Mouse (Mus musculus): ENCODE data around the gene Spock1. TPM values are rescaled to one million over a fixed set of nuclear protein-coding genes. Genes with fewer than 3 reads are reported as not detected.

Gene Spock1
- polyA plus RNA-seq, 1 experiment = not detected

DNA sequence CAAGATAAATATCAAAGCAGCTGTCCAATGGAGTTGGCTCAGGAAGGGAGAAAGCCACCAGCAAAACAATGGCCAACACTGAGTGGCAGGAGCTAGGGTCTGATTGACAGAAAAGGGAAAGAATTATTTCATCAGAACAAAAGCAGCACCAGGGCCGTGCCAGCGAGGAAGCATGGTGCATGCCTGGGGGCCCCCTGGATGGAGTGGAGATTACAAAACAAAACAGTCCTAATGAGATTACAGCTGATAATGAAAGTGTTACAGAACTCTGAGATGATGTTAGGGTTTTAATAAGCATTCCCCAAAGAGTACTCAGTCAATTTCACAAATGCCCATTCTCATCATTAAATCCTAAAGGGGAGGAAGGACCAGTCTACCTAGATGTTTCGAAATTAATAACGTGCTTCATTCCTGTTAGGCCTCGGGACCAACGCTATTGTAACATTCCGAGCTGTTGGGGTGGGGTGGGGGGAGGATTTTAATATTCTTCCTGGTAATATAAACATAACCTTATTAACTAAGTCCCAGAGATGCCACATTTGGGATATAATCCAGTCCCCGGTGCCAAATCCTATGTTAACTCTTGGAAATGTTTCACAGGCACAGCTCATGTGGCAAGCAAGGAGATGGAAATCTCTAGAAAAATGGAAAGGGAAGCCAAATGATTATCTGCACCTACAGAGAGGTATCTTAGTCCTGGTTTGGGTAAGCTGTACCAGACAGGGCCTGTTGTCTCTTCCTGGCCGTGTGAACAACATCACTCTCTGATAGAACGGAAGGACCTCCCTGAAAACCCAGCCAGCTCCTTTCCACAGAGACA is 271.7 kb downstream of the Spock1 start:
- 75% methylated on average over 10 of the region's 10 CpGs for WGBS
- Histone ChIP-seq H3K4me3 (ENCODE audit: extremely low read depth, insufficient read depth, insufficient read length) (no peak overlapping the region), H3K36me3 (ENCODE audit: control insufficient read depth, insufficient read depth, low read length) (no peaks in the 10 kb centered on the region), H3K27me3 (ENCODE audit: control insufficient read depth, insufficient read depth, low read length) (no peaks in the 10 kb centered on the region), H3K27ac (ENCODE audit: insufficient read depth, low read length) (no peak overlapping the region), H3K4me1 (ENCODE audit: control insufficient read depth, insufficient read depth, insufficient read length) (no peaks in the 10 kb centered on the region)
- no peak for DNase-seq (ENCODE audit: low read depth in 1 of 2, low spot score in 2 of 2)
- TF ChIP-seq POLR2A (IDR thresholded peaks at IDR 0.05; ENCODE audit: low read depth, low read length) (no peak), CTCF (IDR thresholded peaks at IDR 0.05; ENCODE audit: extremely low read depth, insufficient read depth, insufficient read length, insufficient replicate concordance) (no peak)

DNA sequence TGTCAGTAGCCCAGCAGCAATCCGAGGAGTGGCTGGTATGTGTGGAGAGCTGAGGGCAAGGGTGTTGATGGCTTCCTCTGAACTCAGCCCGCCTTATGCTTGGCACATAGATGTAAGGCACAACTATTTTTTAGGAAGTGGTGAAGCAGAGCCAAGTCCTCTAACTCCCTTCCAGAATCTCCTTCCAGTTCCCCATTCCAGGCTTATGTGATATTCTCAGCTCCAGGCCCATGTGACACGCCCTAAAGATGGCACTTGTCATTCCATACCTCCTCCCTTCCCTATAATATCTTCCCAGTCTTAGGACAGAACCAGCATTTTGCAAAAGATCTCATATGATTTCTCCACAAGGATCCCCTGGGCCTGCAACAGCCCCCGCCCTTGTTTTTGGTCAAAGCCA is 277.6 kb downstream of the Spock1 start:
- 74% methylated on average over 4 of the region's 4 CpGs for WGBS
- H3K27me3 ChIP-seq (ENCODE audit: control insufficient read depth, insufficient read depth, low read length) = no peaks in the 10 kb centered on the region
- no peak for DNase-seq (ENCODE audit: low read depth in 1 of 2, low spot score in 2 of 2)
- TF ChIP-seq POLR2A (IDR thresholded peaks at IDR 0.05; ENCODE audit: low read depth, low read length) (no peak), CTCF (IDR thresholded peaks at IDR 0.05; ENCODE audit: extremely low read depth, insufficient read depth, insufficient read length, insufficient replicate concordance) (no peak)
- H3K36me3 ChIP-seq (ENCODE audit: control insufficient read depth, insufficient read depth, low read length) = no peaks in the 10 kb centered on the region
- no peak overlapping the region for H3K27ac ChIP-seq (ENCODE audit: insufficient read depth, low read length)
- no peaks in the 10 kb centered on the region for H3K4me1 ChIP-seq (ENCODE audit: control insufficient read depth, insufficient read depth, insufficient read length)
- no peak overlapping the region for H3K4me3 ChIP-seq (ENCODE audit: extremely low read depth, insufficient read depth, insufficient read length)

DNA sequence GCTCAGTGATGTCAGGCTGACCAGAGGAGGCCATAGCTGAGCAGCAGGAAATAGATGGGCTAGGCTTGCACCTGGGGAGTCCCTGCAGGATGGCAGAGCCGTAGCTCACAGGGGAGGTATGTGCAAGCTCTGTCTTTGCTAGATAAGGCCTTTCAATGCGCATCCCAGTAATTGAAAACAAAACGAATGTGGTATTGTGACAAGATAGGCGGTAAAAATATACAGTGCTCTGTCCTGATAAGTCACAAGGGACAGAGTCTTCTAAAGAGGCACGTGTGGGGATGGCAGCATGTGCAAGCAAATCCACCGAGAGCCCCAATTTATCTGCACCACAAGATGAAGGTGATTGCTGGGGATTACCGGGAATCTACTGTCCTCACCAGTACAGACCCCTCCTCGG is 279.9 kb downstream of the Spock1 start:
- WGBS = 76% methylated on average over 8 of the region's 8 CpGs

GRCm38 (mm10) chr13:57626434-57626833 is 281.7 kb downstream of the Spock1 start:
- Histone ChIP-seq H3K27ac (ENCODE audit: insufficient read depth, low read length) (no peak overlapping the region), H3K4me3 (ENCODE audit: extremely low read depth, insufficient read depth, insufficient read length) (no peak overlapping the region), H3K36me3 (ENCODE audit: control insufficient read depth, insufficient read depth, low read length) (no peaks in the 10 kb centered on the region), H3K4me1 (ENCODE audit: control insufficient read depth, insufficient read depth, insufficient read length) (no peaks in the 10 kb centered on the region), H3K27me3 (ENCODE audit: control insufficient read depth, insufficient read depth, low read length) (no peaks in the 10 kb centered on the region)
- DNase-seq (ENCODE audit: low read depth in 1 of 2, low spot score in 2 of 2) = no peak
- 89% methylated on average over 9 of the region's 9 CpGs for WGBS
- TF ChIP-seq CTCF (IDR thresholded peaks at IDR 0.05; ENCODE audit: extremely low read depth, insufficient read depth, insufficient read length, insufficient replicate concordance) (no peak), POLR2A (IDR thresholded peaks at IDR 0.05; ENCODE audit: low read depth, low read length) (no peak)

More for the DNA sequence above, 279.9 kb downstream of the Spock1 start:
- no peaks in the 10 kb centered on the region for H3K4me1 ChIP-seq (ENCODE audit: control insufficient read depth, insufficient read depth, insufficient read length)
- H3K36me3 ChIP-seq (ENCODE audit: control insufficient read depth, insufficient read depth, low read length) = no peaks in the 10 kb centered on the region
- no peak overlapping the region for H3K27ac ChIP-seq (ENCODE audit: insufficient read depth, low read length)
- no peak for DNase-seq (ENCODE audit: low read depth in 1 of 2, low spot score in 2 of 2)
- no peaks in the 10 kb centered on the region for H3K27me3 ChIP-seq (ENCODE audit: control insufficient read depth, insufficient read depth, low read length)
- H3K4me3 ChIP-seq (ENCODE audit: extremely low read depth, insufficient read depth, insufficient read length) = no peak overlapping the region
- no peak for TF ChIP-seq CTCF (IDR thresholded peaks at IDR 0.05; ENCODE audit: extremely low read depth, insufficient read depth, insufficient read length, insufficient replicate concordance)
- no peak for TF ChIP-seq POLR2A (IDR thresholded peaks at IDR 0.05; ENCODE audit: low read depth, low read length)

DNA sequence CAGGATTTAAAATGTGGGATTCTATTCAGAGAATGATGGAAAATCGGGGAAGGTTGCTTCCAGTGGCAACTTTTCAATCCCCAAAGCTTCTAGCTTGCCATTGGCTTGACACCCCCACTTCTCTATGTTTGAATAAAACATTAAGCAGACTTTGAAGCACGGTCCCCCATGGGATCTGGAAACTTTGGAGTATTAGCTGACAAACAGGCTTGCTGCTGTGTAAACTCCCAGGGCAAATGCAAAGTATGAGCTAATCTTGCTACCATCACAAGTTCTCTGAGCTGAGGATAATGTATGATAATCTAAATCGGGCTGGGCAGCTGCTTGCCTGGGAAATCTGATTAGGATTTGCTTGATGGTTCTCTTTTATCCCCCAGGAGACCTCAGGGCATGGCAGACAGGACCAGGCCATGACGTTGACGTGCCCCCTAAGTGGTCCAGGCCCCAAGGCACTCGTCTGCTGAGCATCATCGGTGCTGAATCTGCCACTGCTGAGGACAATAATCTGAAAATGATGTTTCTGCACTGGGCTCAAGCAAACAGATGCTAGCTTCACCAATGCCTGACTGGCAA is 284.1 kb downstream of the Spock1 start:
- no peak overlapping the region for H3K4me3 ChIP-seq (ENCODE audit: extremely low read depth, insufficient read depth, insufficient read length)
- H3K27me3 ChIP-seq (ENCODE audit: control insufficient read depth, insufficient read depth, low read length) = no peaks in the 10 kb centered on the region
- H3K36me3 ChIP-seq (ENCODE audit: control insufficient read depth, insufficient read depth, low read length) = no peaks in the 10 kb centered on the region
- DNase-seq (ENCODE audit: low read depth in 1 of 2, low spot score in 2 of 2) = no peak
- WGBS = 66% methylated on average over 7 of the region's 7 CpGs
- TF ChIP-seq POLR2A (IDR thresholded peaks at IDR 0.05; ENCODE audit: low read depth, low read length) (no peak), CTCF (IDR thresholded peaks at IDR 0.05; ENCODE audit: extremely low read depth, insufficient read depth, insufficient read length, insufficient replicate concordance) (no peak)
- no peak overlapping the region for H3K27ac ChIP-seq (ENCODE audit: insufficient read depth, low read length)
- H3K4me1 ChIP-seq (ENCODE audit: control insufficient read depth, insufficient read depth, insufficient read length) = no peaks in the 10 kb centered on the region

DNA sequence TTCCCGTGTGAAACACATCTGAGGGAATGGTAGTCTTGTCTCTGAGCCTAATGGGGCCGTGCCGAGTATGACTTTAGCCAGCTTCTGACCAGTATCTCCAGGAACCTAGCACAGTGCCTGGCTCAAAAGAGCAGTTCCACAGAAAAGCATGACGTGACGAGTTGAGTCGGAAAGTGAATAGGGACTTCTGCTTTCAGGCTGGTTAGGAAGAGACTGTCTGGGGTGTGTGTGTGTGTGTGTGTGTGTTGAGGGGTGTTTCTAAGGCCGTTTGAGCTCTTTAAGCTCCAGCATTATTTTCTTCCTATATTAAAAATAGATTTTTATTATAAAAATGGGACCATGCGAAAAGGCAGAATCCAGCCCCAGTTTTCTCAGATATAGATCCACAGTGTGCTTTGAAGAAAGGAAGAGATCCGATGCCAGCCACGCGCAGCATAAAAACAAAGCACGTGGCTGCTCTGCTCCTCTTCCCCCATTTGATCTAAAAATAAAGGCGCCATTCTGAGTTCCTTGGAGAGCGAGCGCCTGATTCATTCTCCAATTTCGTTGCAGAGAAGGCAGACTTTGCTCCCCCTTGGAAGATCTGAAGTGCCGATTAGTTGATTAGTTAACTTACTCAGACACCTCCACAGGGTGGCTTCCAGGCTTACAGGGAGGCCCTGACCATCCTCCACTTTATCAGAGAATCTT is 288.9 kb downstream of the Spock1 start:
- Histone ChIP-seq H3K36me3 (ENCODE audit: control insufficient read depth, insufficient read depth, low read length) (no peaks in the 10 kb centered on the region), H3K27me3 (ENCODE audit: control insufficient read depth, insufficient read depth, low read length) (no peaks in the 10 kb centered on the region), H3K27ac (ENCODE audit: insufficient read depth, low read length) (no peak overlapping the region), H3K4me3 (ENCODE audit: extremely low read depth, insufficient read depth, insufficient read length) (no peak overlapping the region), H3K4me1 (ENCODE audit: control insufficient read depth, insufficient read depth, insufficient read length) (no peaks in the 10 kb centered on the region)
- WGBS = 79% methylated on average over 17 of the region's 17 CpGs
- DNase-seq (ENCODE audit: low read depth in 1 of 2, low spot score in 2 of 2) = no peak
- no peak for TF ChIP-seq CTCF (IDR thresholded peaks at IDR 0.05; ENCODE audit: extremely low read depth, insufficient read depth, insufficient read length, insufficient replicate concordance)
- no peak for TF ChIP-seq POLR2A (IDR thresholded peaks at IDR 0.05; ENCODE audit: low read depth, low read length)

Data from spleen, adult 2 months (tissue).